Mouse (Mus musculus): ENCODE measurements around the gene Glt28d2. TPM values are rescaled to one million over a fixed set of nuclear protein-coding genes. Genes with fewer than 3 reads are reported as not detected.

The Glt28d2 gene
- polyA plus RNA-seq, 1 experiment from 2014 or later: 0.84 TPM

DNA sequence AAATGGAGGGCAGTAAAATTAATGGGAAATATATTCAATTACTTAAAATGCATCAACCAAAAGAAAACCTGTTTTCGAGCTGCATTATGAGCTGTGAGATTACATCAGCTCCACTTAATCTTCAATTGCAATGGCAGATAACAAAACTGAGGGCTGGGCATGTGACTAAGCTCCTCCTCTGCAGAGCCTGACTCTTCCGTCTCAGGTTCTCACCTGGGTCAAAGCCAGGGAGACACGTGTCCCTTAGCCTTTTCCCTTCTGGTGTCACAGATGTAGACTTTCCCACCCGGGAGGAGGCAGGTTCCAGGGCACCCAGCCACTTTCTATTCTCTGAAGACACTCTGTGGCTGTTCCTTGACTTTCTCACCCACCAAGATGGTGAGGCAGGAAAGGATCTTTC, 58.3 kb downstream of the Glt28d2 start:
- H3K9ac ChIP-seq (ENCODE audit: low read length): no peak overlapping the region
- no peaks in the 10 kb centered on the region for H3K27me3 ChIP-seq (ENCODE audit: control insufficient read depth, insufficient read depth, low read length)
- DNase-seq (ENCODE audit: low spot score): no peak
- 64% methylated on average over 4 of the region's 4 CpGs for WGBS
- no peak overlapping the region for H3K4me3 ChIP-seq (ENCODE audit: low read depth, low read length)
- no peaks in the 10 kb centered on the region for H3K9me3 ChIP-seq (ENCODE audit: control insufficient read depth, low read length)
- no peak overlapping the region for H3K4me2 ChIP-seq (ENCODE audit: low read depth, severe bottlenecking)
- no peak overlapping the region for H3K27ac ChIP-seq (replicated peaks; ENCODE audit: low read depth, low read length)
- no peak for ATAC-seq (ENCODE audit: insufficient number of reproducible peaks, low FRiP score, low TSS enrichment, low read depth)
- no peaks in the 10 kb centered on the region for H3K4me1 ChIP-seq (ENCODE audit: control insufficient read depth, insufficient read depth, low read length)
- no peaks in the 10 kb centered on the region for H3K36me3 ChIP-seq (ENCODE audit: control insufficient read depth, insufficient read depth, low read length)

DNA sequence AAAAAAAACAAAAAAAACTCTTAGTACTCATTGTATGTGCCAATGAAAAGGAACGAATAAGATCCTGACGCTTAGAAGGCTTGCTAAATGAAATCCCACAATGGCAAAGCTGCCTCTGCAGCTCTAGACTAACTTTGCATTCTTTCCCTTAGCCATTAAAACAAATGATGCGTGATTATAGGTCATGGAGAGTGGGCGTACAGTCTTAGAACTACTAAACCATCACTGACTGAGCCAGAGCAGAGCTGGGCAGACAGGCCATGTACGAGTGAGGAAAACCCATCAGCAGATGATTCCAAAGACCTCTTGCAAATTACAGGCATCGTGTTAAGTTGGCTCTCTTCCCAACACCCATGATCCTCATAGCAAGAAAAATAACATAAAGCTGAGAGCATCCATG, 59.5 kb downstream of the Glt28d2 start:
- Histone ChIP-seq H3K4me2 (ENCODE audit: low read depth, severe bottlenecking) (no peak overlapping the region), H3K4me3 (ENCODE audit: low read depth, low read length) (no peak overlapping the region), H3K36me3 (ENCODE audit: control insufficient read depth, insufficient read depth, low read length) (no peaks in the 10 kb centered on the region), H3K27me3 (ENCODE audit: control insufficient read depth, insufficient read depth, low read length) (no peaks in the 10 kb centered on the region), H3K4me1 (ENCODE audit: control insufficient read depth, insufficient read depth, low read length) (no peaks in the 10 kb centered on the region), H3K9ac (ENCODE audit: low read length) (no peak overlapping the region), H3K27ac (replicated peaks; ENCODE audit: low read depth, low read length) (no peak overlapping the region), H3K9me3 (ENCODE audit: control insufficient read depth, low read length) (no peaks in the 10 kb centered on the region)
- DNase-seq (ENCODE audit: low spot score) (no peak), ATAC-seq (ENCODE audit: insufficient number of reproducible peaks, low FRiP score, low TSS enrichment, low read depth) (no peak)
- WGBS: 89% methylated on average over 6 of the region's 6 CpGs

DNA sequence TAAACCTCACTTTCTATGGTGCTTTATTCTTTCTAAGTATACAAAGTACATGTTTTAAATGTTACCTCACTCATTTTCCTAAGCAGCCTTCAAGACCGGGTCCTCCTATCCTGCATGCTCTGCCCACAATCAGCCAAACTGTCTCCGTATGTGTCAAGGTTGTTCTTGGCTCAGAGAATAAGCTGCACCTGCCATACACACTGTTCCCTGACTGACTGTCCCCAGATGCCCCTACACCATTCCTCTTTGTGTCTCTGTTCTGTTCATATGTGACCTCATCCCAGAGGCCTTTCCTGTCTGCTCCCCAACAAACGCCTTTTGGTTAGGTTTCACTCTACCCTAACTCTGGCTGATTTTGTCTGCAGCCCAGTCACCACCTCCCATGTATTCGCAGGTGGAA, 60.0 kb downstream of the Glt28d2 start:
- WGBS: 83% methylated on average over 4 of the region's 4 CpGs
- Histone ChIP-seq H3K9me3 (ENCODE audit: control insufficient read depth, low read length) (no peaks in the 10 kb centered on the region), H3K4me1 (ENCODE audit: control insufficient read depth, insufficient read depth, low read length) (no peaks in the 10 kb centered on the region), H3K4me2 (ENCODE audit: low read depth, severe bottlenecking) (no peak overlapping the region), H3K9ac (ENCODE audit: low read length) (no peak overlapping the region), H3K27me3 (ENCODE audit: control insufficient read depth, insufficient read depth, low read length) (no peaks in the 10 kb centered on the region), H3K27ac (replicated peaks; ENCODE audit: low read depth, low read length) (no peak overlapping the region), H3K4me3 (ENCODE audit: low read depth, low read length) (no peak overlapping the region), H3K36me3 (ENCODE audit: control insufficient read depth, insufficient read depth, low read length) (no peaks in the 10 kb centered on the region)
- ATAC-seq (ENCODE audit: insufficient number of reproducible peaks, low FRiP score, low TSS enrichment, low read depth) (no peak), DNase-seq (ENCODE audit: low spot score) (no peak)

DNA sequence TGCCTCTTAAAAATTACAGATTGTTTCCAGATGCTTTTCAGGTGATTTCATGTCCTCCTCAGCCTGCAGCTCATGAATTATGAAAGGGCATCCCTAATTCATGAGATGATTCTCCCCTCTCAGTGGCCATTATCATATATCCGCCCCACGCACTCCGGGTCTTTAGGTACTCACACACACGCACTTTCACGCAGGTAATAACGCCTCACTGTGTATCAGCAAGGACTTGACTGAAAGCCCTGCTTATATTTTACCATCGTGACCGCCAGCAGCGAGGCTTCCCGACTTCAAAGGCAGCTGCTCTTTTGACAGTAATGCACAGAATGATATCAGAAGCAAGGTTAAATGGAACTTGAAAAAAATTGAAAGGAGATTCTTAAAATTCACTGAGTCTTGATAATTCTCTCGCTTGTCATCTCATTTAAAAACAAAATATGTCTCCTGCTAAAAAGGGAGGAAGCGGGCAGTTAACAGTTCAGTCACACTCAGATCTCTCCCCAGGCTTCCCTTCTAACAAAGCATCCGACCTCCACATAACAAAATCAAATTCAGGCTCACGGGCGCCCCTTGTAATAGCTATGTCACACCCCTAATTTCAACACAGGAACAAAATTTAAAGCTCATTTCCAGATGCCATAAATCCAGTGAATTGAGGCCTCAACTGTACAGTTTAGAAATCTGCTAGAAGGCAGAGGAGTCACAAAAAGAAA, 66.3 kb downstream of the Glt28d2 start:
- no peak for DNase-seq (ENCODE audit: low spot score)
- Histone ChIP-seq H3K9me3 (ENCODE audit: control insufficient read depth, low read length) (no peaks in the 10 kb centered on the region), H3K4me1 (ENCODE audit: control insufficient read depth, insufficient read depth, low read length) (0 out of 2 replicates have a peak, but pooled peaks cover 2% of the 10 kb centered on the region), H3K36me3 (ENCODE audit: control insufficient read depth, insufficient read depth, low read length) (no peaks in the 10 kb centered on the region), H3K9ac (ENCODE audit: low read length) (no peak overlapping the region), H3K27me3 (ENCODE audit: control insufficient read depth, insufficient read depth, low read length) (no peaks in the 10 kb centered on the region), H3K4me3 (ENCODE audit: low read depth, low read length) (no peak overlapping the region), H3K4me2 (ENCODE audit: low read depth, severe bottlenecking) (no peak overlapping the region), H3K27ac (replicated peaks; ENCODE audit: low read depth, low read length) (no peak overlapping the region)
- WGBS: 61% methylated on average over 15 of the region's 15 CpGs
- ATAC-seq (ENCODE audit: insufficient number of reproducible peaks, low FRiP score, low TSS enrichment, low read depth): no peak

Other genes with a start within 250 kb of the Glt28d2 start
- 1.7 and 2.1 TPM in 2 replicates for gene Fam160a1, start 70.2 kb downstream of the Glt28d2 start, polyA plus RNA-seq (2014; fragmentation: Nextera tagmentation; extraction: Ambion mirVana)
- 1.5 and 2.2 TPM in 2 replicates for gene Gm37240, start within 50 bp of the Glt28d2 start, polyA plus RNA-seq (2014; fragmentation: Nextera tagmentation; extraction: Ambion mirVana)
- gene Sh3d19, start 83.6 kb upstream of the Glt28d2 start, polyA plus RNA-seq (2014; fragmentation: Nextera tagmentation; extraction: Ambion mirVana): 19.4 and 22.8 TPM in 2 replicates
- gene Prss48, start 115.0 kb upstream of the Glt28d2 start, polyA plus RNA-seq (2014; fragmentation: Nextera tagmentation; extraction: Ambion mirVana): 0.21 TPM in 1 of 2 replicates, not detected in the other

All from limb, embryonic 11.5 days (tissue).